Mouse (Mus musculus) embryo, embryonic 9.5 days (tissue): ENCODE data around the gene Raver2.

ENCODE experiments used
- DNase-seq: peaks from one replicate; pipeline ENCODE4 v3.0.0-alpha.2; 2017; ENCODE audit errors: extremely low spot score

Raver2 gene

GRCm38 (mm10) chr4:101174916-101175625, 106.3 kb downstream of the Raver2 start:
- DNase-seq, result no peak

- no peak for DNase-seq
These were observed 107.3 kb downstream of the Raver2 start for GRCm38 (mm10) chr4:101176123-101176522.

- DNase-seq, result no peak
These were observed 109.0 kb downstream of the Raver2 start for GRCm38 (mm10) chr4:101177796-101178195.

GRCm38 (mm10) chr4:101179076-101179475, 110.3 kb downstream of the Raver2 start:
- no peak for DNase-seq

GRCm38 (mm10) chr4:101179836-101180235, 111.1 kb downstream of the Raver2 start:
- no peak for DNase-seq

GRCm38 (mm10) chr4:101180681-101181080, 111.9 kb downstream of the Raver2 start:
- DNase-seq, result no peak

- DNase-seq, result no peak
These were observed 113.8 kb downstream of the Raver2 start for GRCm38 (mm10) chr4:101182603-101183011.

GRCm38 (mm10) chr4:101185216-101185615, 116.4 kb downstream of the Raver2 start:
- DNase-seq, result no peak

- DNase-seq, result no peak
These were observed 117.8 kb downstream of the Raver2 start for GRCm38 (mm10) chr4:101186591-101186990.

GRCm38 (mm10) chr4:101187381-101187780, 118.6 kb downstream of the Raver2 start:
- DNase-seq, result no peak

- no peak for DNase-seq
These were observed 123.6 kb downstream of the Raver2 start for GRCm38 (mm10) chr4:101192241-101192976.

- DNase-seq, result no peak
These were observed 125.4 kb downstream of the Raver2 start for GRCm38 (mm10) chr4:101194170-101194569.

- no peak for DNase-seq
These were observed 127.6 kb downstream of the Raver2 start for GRCm38 (mm10) chr4:101196407-101196806.

- no peak for DNase-seq
These were observed 128.8 kb downstream of the Raver2 start for GRCm38 (mm10) chr4:101197421-101198170.

- DNase-seq, result no peak
These were observed 129.6 kb downstream of the Raver2 start for GRCm38 (mm10) chr4:101198333-101198732.

GRCm38 (mm10) chr4:101199433-101200081, 130.8 kb downstream of the Raver2 start:
- no peak for DNase-seq
